Mouse (Mus musculus): ENCODE data around the gene Nckap1. TPM values are rescaled to one million over a fixed set of nuclear protein-coding genes. Genes with fewer than 3 reads are reported as not detected.
A peak's percentile ranks its signal among the peaks of the same experiment; 100 is the strongest.

The Nckap1 gene
- total RNA-seq (2014; rRNA removed; ENCODE audit: low replicate concordance), result 55.2 and 90.0 TPM in 2 replicates
- polyA plus RNA-seq (2015; fragmentation: Nextera tagmentation; extraction: Ambion mirVana), result 30.4 and 34.5 TPM in 2 replicates

DNA sequence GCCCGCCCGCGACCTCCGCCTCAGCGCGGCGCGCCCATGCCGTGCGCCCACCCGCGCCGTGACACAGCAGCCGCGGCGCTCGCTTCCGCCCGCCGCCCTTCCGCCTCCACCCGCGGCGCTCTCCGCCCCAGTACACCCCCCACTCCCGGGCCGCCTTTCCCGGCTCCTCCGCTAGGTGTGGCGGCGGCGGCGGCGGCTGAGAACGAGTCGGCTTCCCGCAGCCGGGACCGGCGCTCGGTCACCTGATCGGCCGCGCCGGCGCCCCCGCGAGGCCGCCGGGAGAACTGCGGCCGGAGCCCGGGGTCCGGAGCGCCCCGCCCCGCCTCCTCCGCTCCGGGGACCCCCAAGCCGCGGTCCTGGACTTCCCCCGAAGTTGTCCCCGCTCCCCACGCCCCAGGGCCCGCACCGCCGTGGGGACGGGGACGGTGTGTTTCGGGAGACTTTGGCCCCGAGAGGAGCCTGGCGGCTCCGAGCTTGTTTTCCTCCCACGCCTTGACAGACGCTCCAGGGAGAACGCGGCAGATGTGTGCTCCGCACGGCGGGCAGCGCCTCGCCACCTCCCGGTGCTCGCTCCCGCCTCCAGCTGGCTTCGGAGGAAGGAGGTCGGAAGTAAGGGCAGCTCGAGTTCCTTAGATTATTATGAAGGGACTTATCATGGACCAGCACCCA is at the start of gene Nckap1:
TSS of gene Nckap1 (minus strand) at position 338 of the 669 bp plus-strand sequence.
- no peaks in the 10 kb centered on the region for H3K36me3 ChIP-seq (replicated peaks; ENCODE audit: control insufficient read depth, insufficient read depth, low read length)
- no peaks in the 10 kb centered on the region for H3K27me3 ChIP-seq (ENCODE audit: control insufficient read depth, insufficient read depth, low read length)
- H3K27ac ChIP-seq (ENCODE audit: low read depth), result peak within 1 kb of the TSS; percentile 100
- DNase-seq (ENCODE audit: low spot score) (peak; percentile 81), ATAC-seq (ENCODE audit: insufficient read depth, low read depth) (peak; percentile 96)
- H3K4me1 ChIP-seq (ENCODE audit: control insufficient read depth, insufficient read depth), result peaks cover 14% of the 10 kb centered on the region; the same call in 1 of the 2 replicates
- no peaks in the 10 kb centered on the region for H3K9me3 ChIP-seq (replicated peaks; ENCODE audit: control insufficient read depth, low read length)
- H3K4me3 ChIP-seq (ENCODE audit: low read depth, low read length), result peak within 1 kb of the TSS; percentile 88
- under 1% methylated on average over 75 of the region's 88 CpGs for WGBS
- peak within 1 kb of the TSS; percentile 71 for H3K4me2 ChIP-seq (ENCODE audit: low read depth, low read length)
- TF ChIP-seq EP300 (IDR thresholded peaks at IDR 0.05; ENCODE audit: low read depth), result no peak
- peak; percentile 51 for TF ChIP-seq CTCF (IDR thresholded peaks at IDR 0.05; ENCODE audit: low read depth)
- H3K9ac ChIP-seq (replicated peaks; ENCODE audit: low read depth, low read length), result peak within 1 kb of the TSS; percentile 98

GRCm38 (mm10) chr2:80624523-80624922 is 43.3 kb upstream of the Nckap1 start:
- H3K9me3 ChIP-seq (replicated peaks; ENCODE audit: control insufficient read depth, low read length), result no peaks in the 10 kb centered on the region
- H3K4me1 ChIP-seq (ENCODE audit: control insufficient read depth, insufficient read depth), result no peaks in the 10 kb centered on the region
- H3K9ac ChIP-seq (replicated peaks; ENCODE audit: low read depth, low read length), result no peak overlapping the region
- WGBS, result 86% methylated on average over 4 of the region's 4 CpGs
- TF ChIP-seq CTCF (IDR thresholded peaks at IDR 0.05; ENCODE audit: low read depth) (no peak), EP300 (IDR thresholded peaks at IDR 0.05; ENCODE audit: low read depth) (no peak)
- H3K4me3 ChIP-seq (ENCODE audit: low read depth, low read length), result no peak overlapping the region
- ATAC-seq (ENCODE audit: insufficient read depth, low read depth) (no peak), DNase-seq (ENCODE audit: low spot score) (no peak)
- peaks cover 14% of the 10 kb centered on the region; the same call in 1 of the 2 replicates for H3K36me3 ChIP-seq (replicated peaks; ENCODE audit: control insufficient read depth, insufficient read depth, low read length)
- no peak overlapping the region for H3K27ac ChIP-seq (ENCODE audit: low read depth)
- H3K27me3 ChIP-seq (ENCODE audit: control insufficient read depth, insufficient read depth, low read length), result no peaks in the 10 kb centered on the region
- no peak overlapping the region for H3K4me2 ChIP-seq (ENCODE audit: low read depth, low read length)

GRCm38 (mm10) chr2:80621921-80622320 is 40.7 kb upstream of the Nckap1 start:
- TF ChIP-seq EP300 (IDR thresholded peaks at IDR 0.05; ENCODE audit: low read depth) (no peak), CTCF (IDR thresholded peaks at IDR 0.05; ENCODE audit: low read depth) (no peak)
- Histone ChIP-seq H3K36me3 (replicated peaks; ENCODE audit: control insufficient read depth, insufficient read depth, low read length) (peaks cover 14% of the 10 kb centered on the region; the same call in 1 of the 2 replicates), H3K4me2 (ENCODE audit: low read depth, low read length) (no peak overlapping the region), H3K4me3 (ENCODE audit: low read depth, low read length) (no peak overlapping the region), H3K9ac (replicated peaks; ENCODE audit: low read depth, low read length) (no peak overlapping the region), H3K4me1 (ENCODE audit: control insufficient read depth, insufficient read depth) (0 out of 2 replicates have a peak, but pooled peaks cover 5% of the 10 kb centered on the region), H3K27ac (ENCODE audit: low read depth) (no peak overlapping the region), H3K27me3 (ENCODE audit: control insufficient read depth, insufficient read depth, low read length) (no peaks in the 10 kb centered on the region), H3K9me3 (replicated peaks; ENCODE audit: control insufficient read depth, low read length) (no peaks in the 10 kb centered on the region)
- ATAC-seq (ENCODE audit: insufficient read depth, low read depth), result no peak
- no peak for DNase-seq (ENCODE audit: low spot score)
- 53% methylated on average over 3 of the region's 3 CpGs for WGBS

DNA sequence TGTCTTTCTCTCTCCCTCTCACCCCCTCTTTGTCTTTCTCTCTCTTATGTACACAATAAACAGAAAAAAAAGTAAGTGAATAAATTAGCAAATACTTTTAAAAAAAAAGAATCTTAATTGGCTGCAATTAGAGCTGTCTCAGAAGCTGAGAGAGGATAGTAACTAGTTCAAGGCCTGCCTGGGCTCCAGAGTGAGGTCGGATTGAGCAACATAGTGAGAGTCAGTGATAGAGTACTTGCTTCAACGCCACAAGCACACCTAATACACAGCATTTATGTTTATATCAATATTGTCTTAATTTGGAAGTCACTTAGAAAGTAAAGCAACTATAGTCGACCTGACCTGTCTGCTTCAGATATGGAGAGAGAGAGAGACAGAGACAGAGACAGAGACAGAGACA is 37.8 kb upstream of the Nckap1 start:
- no peaks in the 10 kb centered on the region for H3K9me3 ChIP-seq (replicated peaks; ENCODE audit: control insufficient read depth, low read length)
- H3K4me1 ChIP-seq (ENCODE audit: control insufficient read depth, insufficient read depth), result 0 out of 2 replicates have a peak, but pooled peaks cover 5% of the 10 kb centered on the region
- ATAC-seq (ENCODE audit: insufficient read depth, low read depth), result no peak
- H3K27ac ChIP-seq (ENCODE audit: low read depth), result no peak overlapping the region
- H3K27me3 ChIP-seq (ENCODE audit: control insufficient read depth, insufficient read depth, low read length), result no peaks in the 10 kb centered on the region
- no peak overlapping the region for H3K9ac ChIP-seq (replicated peaks; ENCODE audit: low read depth, low read length)
- H3K4me2 ChIP-seq (ENCODE audit: low read depth, low read length), result no peak overlapping the region
- no peaks in the 10 kb centered on the region for H3K36me3 ChIP-seq (replicated peaks; ENCODE audit: control insufficient read depth, insufficient read depth, low read length)
- no peak overlapping the region for H3K4me3 ChIP-seq (ENCODE audit: low read depth, low read length)
- DNase-seq (ENCODE audit: low spot score), result no peak
- 73% methylated on average over 3 of the region's 3 CpGs for WGBS
- TF ChIP-seq EP300 (IDR thresholded peaks at IDR 0.05; ENCODE audit: low read depth) (no peak), CTCF (IDR thresholded peaks at IDR 0.05; ENCODE audit: low read depth) (no peak)

- H3K9me3 ChIP-seq (replicated peaks; ENCODE audit: control insufficient read depth, low read length), result no peaks in the 10 kb centered on the region
- H3K36me3 ChIP-seq (replicated peaks; ENCODE audit: control insufficient read depth, insufficient read depth, low read length), result no peaks in the 10 kb centered on the region
- peak within 1 kb of the TSS; percentile 84 for H3K4me2 ChIP-seq (ENCODE audit: low read depth, low read length)
- TF ChIP-seq CTCF (IDR thresholded peaks at IDR 0.05; ENCODE audit: low read depth) (no peak), EP300 (IDR thresholded peaks at IDR 0.05; ENCODE audit: low read depth) (no peak)
- peak; percentile 90 for DNase-seq (ENCODE audit: low spot score)
- peak; percentile 100 for ATAC-seq (ENCODE audit: insufficient read depth, low read depth)
- no peaks in the 10 kb centered on the region for H3K27me3 ChIP-seq (ENCODE audit: control insufficient read depth, insufficient read depth, low read length)
- 0 out of 2 replicates have a peak, but pooled peaks cover 5% of the 10 kb centered on the region for H3K4me1 ChIP-seq (ENCODE audit: control insufficient read depth, insufficient read depth)
- peak within 1 kb of the TSS; percentile 67 for H3K4me3 ChIP-seq (ENCODE audit: low read depth, low read length)
- H3K27ac ChIP-seq (ENCODE audit: low read depth), result peak within 1 kb of the TSS; percentile 78
- 1% methylated on average over 21 of the region's 21 CpGs for WGBS
- H3K9ac ChIP-seq (replicated peaks; ENCODE audit: low read depth, low read length), result peak within 1 kb of the TSS; percentile 81
Measured at GRCm38 (mm10) chr2:80616854-80617737, 35.9 kb upstream of the Nckap1 start, which contains the start of the genes Dusp19 and Nup35. Gene Dusp19, plus strand, starts transcription at chr2:80617045. Gene Nup35, plus strand, starts transcription at chr2:80617236.

Data from heart, postnatal 0 days (tissue).